Mouse (Mus musculus) C2C12 (cell line): Measurements from ENCODE around the gene Tmsb15b2. TPM values are rescaled to one million over a fixed set of nuclear protein-coding genes. Genes with fewer than 3 reads are reported as not detected.

Experiments used
- H3K27me3 ChIP-seq: one replicate; pipeline ENCODE4 v1.6.1; 2011; ENCODE audit not compliant: control insufficient read depth, insufficient read depth, insufficient read length
- H3K36me3 ChIP-seq: one replicate; pipeline ENCODE4 v1.6.1; 2011; ENCODE audit not compliant: control insufficient read depth, insufficient read depth
- H3K4me3 ChIP-seq: one replicate; pipeline ENCODE4 v1.5.1; 2011; ENCODE audit warnings: mild to moderate bottlenecking, control low read depth; ENCODE audit not compliant: poor library complexity, insufficient read depth, severe bottlenecking
- H3K79me2 ChIP-seq: one replicate; pipeline ENCODE4 v1.6.1; 2011; ENCODE audit not compliant: control insufficient read depth, insufficient read depth
- H3K79me3 ChIP-seq: one replicate; pipeline ENCODE4 v1.6.1; 2011; ENCODE audit warnings: low read depth, control low read depth
- H3ac ChIP-seq: one replicate; pipeline ENCODE3; 2011; ENCODE audit warnings: low read depth; ENCODE audit not compliant: control insufficient read depth, insufficient read length
- CEBPB ChIP-seq: IDR thresholded peaks from one replicate; pipeline ENCODE4 v1.6.1; 2011; ENCODE audit warnings: low read depth, mild to moderate bottlenecking, control low read depth, moderate library complexity
- CTCF ChIP-seq: IDR thresholded peaks from one replicate; pipeline ENCODE4 v1.5.1; 2011; ENCODE audit not compliant: control insufficient read depth, insufficient read depth, insufficient read length
- FOSL1 ChIP-seq: IDR thresholded peaks from one replicate; pipeline ENCODE4 v1.8.0; 2011; ENCODE audit warnings: mild to moderate bottlenecking, low read length; ENCODE audit not compliant: poor library complexity, insufficient read depth, severe bottlenecking
- MAX ChIP-seq: IDR thresholded peaks from one replicate; pipeline ENCODE4 v1.6.1; 2011; ENCODE audit warnings: mild to moderate bottlenecking, control low read depth
- MYOD1 ChIP-seq: IDR thresholded peaks from one replicate; pipeline ENCODE4 v1.6.1; 2011; ENCODE audit warnings: low read depth; ENCODE audit not compliant: control insufficient read depth, insufficient read length
- MYOG ChIP-seq: IDR thresholded peaks from one replicate; pipeline ENCODE4 v1.6.1; 2011; ENCODE audit not compliant: control insufficient read depth, insufficient read length; ENCODE audit errors: extremely low read depth
- USF1 ChIP-seq: IDR thresholded peaks from one replicate; pipeline ENCODE4 v1.6.1; 2011; ENCODE audit warnings: low read depth, mild to moderate bottlenecking, control low read depth, moderate library complexity
- polyA plus RNA-seq: library from polyadenylated mRNA; unstranded; fragments of >200 nt; fragmentation: generic; extraction: Trizol; gene quantifications from one replicate; pipeline ENCODE4 v1.2.1, GENCODE M21; 2012; ENCODE audit warnings: missing spikeins

Tmsb15b2 gene
- polyA plus RNA-seq, 1 experiment = not detected

DNA sequence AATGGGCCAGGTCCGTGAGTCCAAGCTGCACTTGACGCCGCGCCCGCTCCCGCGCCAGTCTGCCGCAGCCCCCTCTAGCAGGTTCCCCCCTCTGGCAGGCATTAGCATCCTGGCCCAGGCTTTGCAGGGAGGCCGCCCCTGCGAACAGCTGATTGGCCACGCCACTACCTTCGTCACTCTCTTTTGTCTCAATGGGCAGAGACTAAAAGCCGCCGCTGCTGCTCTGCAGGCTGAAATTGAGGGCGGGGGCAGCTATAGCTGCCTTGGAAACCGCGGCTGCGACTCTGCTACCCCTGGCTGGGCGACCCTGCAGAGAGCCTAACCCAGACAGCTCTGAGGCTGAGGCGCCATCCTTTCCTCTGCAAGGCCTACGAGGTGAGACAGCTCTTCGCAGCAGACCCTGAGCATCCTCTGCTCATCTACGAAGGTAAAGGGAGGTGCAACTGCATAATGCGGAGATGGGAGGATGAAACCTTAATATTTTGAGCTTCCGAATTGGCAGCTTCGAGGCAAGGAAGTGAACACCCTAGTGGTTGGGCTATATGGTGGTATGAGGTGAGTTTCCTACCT lies 17.8 kb upstream of the Tmsb15b2 start, which contains the start of gene Zcchc18:
Zcchc18 (plus strand) TSS at position 178 of the 570 bp plus-strand sequence.
- no peaks in the 10 kb centered on the region for H3K79me3 ChIP-seq
- H3ac ChIP-seq = no peak within 1 kb of the TSS
- H3K4me3 ChIP-seq = no peak within 1 kb of the TSS
- H3K79me2 ChIP-seq = no peaks in the 10 kb centered on the region
- no peaks in the 10 kb centered on the region for H3K36me3 ChIP-seq
- TF ChIP-seq MYOG = no peak
- no peak for TF ChIP-seq CEBPB
- TF ChIP-seq USF1 = no peak
- no peak for TF ChIP-seq CTCF
- TF ChIP-seq MAX = no peak
- no peak for TF ChIP-seq FOSL1
- TF ChIP-seq MYOD1 = no peak
- no peaks in the 10 kb centered on the region for H3K27me3 ChIP-seq

- Histone ChIP-seq H3K36me3 (no peaks in the 10 kb centered on the region), H3K79me3 (no peaks in the 10 kb centered on the region), H3ac (no peak overlapping the region), H3K27me3 (no peaks in the 10 kb centered on the region), H3K4me3 (no peak overlapping the region), H3K79me2 (no peaks in the 10 kb centered on the region)
- TF ChIP-seq MAX = no peak
- no peak for TF ChIP-seq CEBPB
- no peak for TF ChIP-seq MYOD1
- TF ChIP-seq USF1 = no peak
- TF ChIP-seq FOSL1 = no peak
- TF ChIP-seq CTCF = no peak
- TF ChIP-seq MYOG = no peak
Measured at GRCm38 (mm10) chrX:136992191-136992965, 17.1 kb upstream of the Tmsb15b2 start.

GRCm38 (mm10) chrX:136991274-136991673 lies 16.0 kb upstream of the Tmsb15b2 start:
- Histone ChIP-seq H3K79me3 (no peaks in the 10 kb centered on the region), H3K27me3 (no peaks in the 10 kb centered on the region)
- TF ChIP-seq FOSL1 (no peak), CEBPB (no peak), USF1 (no peak), MAX (no peak), MYOD1 (no peak), CTCF (no peak), MYOG (no peak)

DNA sequence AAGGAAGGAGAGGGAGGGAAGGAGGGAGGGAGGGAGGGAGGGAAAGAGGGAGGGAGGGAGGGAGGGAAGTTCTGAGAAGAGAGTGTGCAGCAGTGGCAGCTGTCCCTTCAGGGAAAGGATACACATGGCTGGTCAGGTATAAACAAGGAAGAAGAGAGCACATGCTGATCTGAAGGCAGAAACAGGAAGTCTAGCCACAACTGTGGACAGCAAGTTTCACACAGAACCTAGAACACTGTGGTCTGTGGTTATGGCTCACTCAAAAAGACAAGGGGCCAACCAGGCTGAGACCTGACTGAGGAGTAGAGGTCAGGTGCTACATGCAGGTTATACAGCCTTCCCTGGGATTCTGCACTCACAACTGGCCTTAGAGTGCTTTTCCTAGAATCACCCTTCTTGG lies 10.7 kb upstream of the Tmsb15b2 start:
- Histone ChIP-seq H3K79me3 (no peaks in the 10 kb centered on the region), H3K36me3 (no peaks in the 10 kb centered on the region), H3K4me3 (no peak overlapping the region), H3K79me2 (no peaks in the 10 kb centered on the region), H3K27me3 (no peaks in the 10 kb centered on the region), H3ac (no peak overlapping the region)
- TF ChIP-seq MYOD1 = no peak
- TF ChIP-seq FOSL1 = no peak
- TF ChIP-seq USF1 = no peak
- TF ChIP-seq CEBPB = no peak

More at GRCm38 (mm10) chrX:136991274-136991673, 16.0 kb upstream of the Tmsb15b2 start:
- Histone ChIP-seq H3K79me2 (no peaks in the 10 kb centered on the region), H3K4me3 (no peak overlapping the region), H3ac (no peak overlapping the region), H3K36me3 (no peaks in the 10 kb centered on the region)

DNA sequence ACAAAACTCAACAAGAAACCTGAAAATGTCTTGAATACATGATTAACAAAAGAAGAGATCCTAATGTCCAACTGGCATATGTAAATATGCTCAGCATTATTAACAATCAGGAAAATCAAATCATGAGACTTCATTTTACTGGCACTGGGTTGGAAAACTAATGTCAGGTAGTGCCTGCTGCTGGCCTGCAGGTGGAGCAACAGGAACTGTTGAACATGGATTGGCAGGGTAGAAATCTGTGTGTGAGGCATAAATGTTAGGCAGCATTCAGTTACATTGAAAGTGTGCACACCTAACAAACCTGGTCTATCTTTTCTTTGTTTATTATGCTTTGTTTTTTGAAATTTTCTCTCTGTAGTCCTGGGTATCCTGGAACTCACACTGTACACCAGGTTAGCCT lies 3.3 kb upstream of the Tmsb15b2 start:
- no peaks in the 10 kb centered on the region for H3K36me3 ChIP-seq
- no peaks in the 10 kb centered on the region for H3K79me3 ChIP-seq
- no peak overlapping the region for H3K4me3 ChIP-seq
- no peak overlapping the region for H3ac ChIP-seq
- TF ChIP-seq FOSL1 (no peak), MYOG (no peak), CEBPB (no peak), MAX (no peak), CTCF (no peak), USF1 (no peak), MYOD1 (no peak)
- no peaks in the 10 kb centered on the region for H3K27me3 ChIP-seq
- H3K79me2 ChIP-seq = no peaks in the 10 kb centered on the region
